Mouse (Mus musculus) lung, adult 2 months (tissue): Measurements from ENCODE around the gene Sel1l3.

Experiments
- CTCF ChIP-seq: fragments of 200-500 bp; IDR thresholded peaks from 2 replicates; pipeline ENCODE4 v1.5.1; 2011; ENCODE audit warnings: mild to moderate bottlenecking, low read length, control low read depth; ENCODE audit not compliant: insufficient read depth
- POLR2A ChIP-seq: fragments of 200-500 bp; IDR thresholded peaks from 2 replicates; pipeline ENCODE4 v1.6.1; 2011; ENCODE audit warnings: low read depth, mild to moderate bottlenecking, control low read depth, low read length, borderline replicate concordance; ENCODE audit errors: extremely low read depth

DNA sequence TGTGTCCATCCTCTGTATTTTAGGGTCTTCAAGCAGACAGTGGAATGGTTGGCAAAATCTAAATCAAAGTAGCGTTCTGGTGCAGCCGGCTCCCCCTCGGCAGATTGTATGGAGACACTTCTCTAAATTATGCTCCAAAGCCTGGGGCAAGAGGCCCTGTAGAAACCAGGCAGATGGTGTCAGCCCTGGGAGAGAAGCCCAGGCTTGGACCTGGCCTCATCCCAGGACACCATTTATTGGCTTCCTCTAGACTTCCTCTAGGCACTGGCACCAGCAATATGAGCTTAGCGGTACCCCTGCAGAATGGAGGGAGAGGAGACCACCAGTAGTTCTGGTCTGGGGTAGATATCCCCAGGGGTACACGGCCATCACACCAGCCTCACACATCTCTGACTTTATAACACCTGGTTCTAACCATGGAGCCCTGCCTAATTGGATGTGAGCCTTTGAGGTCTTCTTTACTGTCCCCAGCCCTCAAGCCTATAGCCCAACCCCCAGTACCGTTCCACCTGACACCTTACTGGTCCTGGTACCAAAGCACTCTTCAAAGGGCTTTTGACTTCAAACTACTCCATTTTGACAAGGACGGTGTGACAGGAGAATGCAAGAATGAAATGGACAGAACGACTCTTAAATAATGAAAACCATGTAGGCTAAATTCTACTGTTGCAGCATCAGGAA, 52.1 kb downstream of the Sel1l3 start:
- TF ChIP-seq CTCF (no peak), POLR2A (no peak)
